Mouse (Mus musculus) heart, embryonic 16.5 days (tissue): ENCODE results near the gene Gigyf2. TPM values are rescaled to one million over a fixed set of nuclear protein-coding genes. Genes with fewer than 3 reads are reported as not detected.
"Not testable (repeated sequence)": the region's sequence is repeated elsewhere in the genome, so short reads cannot be mapped to it uniquely, and the experiment has no call there.

Experiments
- ATAC-seq: fragments of 200-750 bp; cut with Nextera tagmentation; replicated peaks from 2 replicates; pipeline ENCODE4 v1.8.0; 2017; ENCODE audit warnings: moderate number of reproducible peaks; ENCODE audit not compliant: insufficient read depth, low FRiP score; ENCODE audit errors: extremely low read depth
- H3K27ac ChIP-seq: fragments of 300-500 bp; sonication (generic); 2 replicates; pipeline ENCODE4 v1.5.1; 2014; ENCODE audit warnings: mild to moderate bottlenecking, low read length, control low read depth, moderate library complexity
- H3K27me3 ChIP-seq: fragments of 300-500 bp; sonication (generic); 2 replicates; pipeline ENCODE4 v1.6.1; 2014; ENCODE audit warnings: low read length, mixed read lengths; ENCODE audit not compliant: control insufficient read depth, insufficient read depth
- H3K36me3 ChIP-seq: fragments of 300-500 bp; sonication (generic); 2 replicates; pipeline ENCODE4 v1.6.1; 2014; ENCODE audit not compliant: control insufficient read depth, insufficient read depth
- H3K4me1 ChIP-seq: fragments of 300-500 bp; sonication (generic); 2 replicates; pipeline ENCODE4 v1.6.1; 2014; ENCODE audit warnings: low read length, mixed read lengths; ENCODE audit not compliant: control insufficient read depth, insufficient read depth
- H3K4me2 ChIP-seq: fragments of 300-500 bp; sonication (generic); 2 replicates; pipeline ENCODE4 v1.6.1; 2014; ENCODE audit warnings: low read depth, mild to moderate bottlenecking, control low read depth, low read length
- H3K4me3 ChIP-seq: fragments of 300-500 bp; sonication (generic); 2 replicates; pipeline ENCODE4 v1.5.1; 2014; ENCODE audit warnings: mild to moderate bottlenecking, control low read depth, low read length
- H3K9ac ChIP-seq: fragments of 300-500 bp; sonication (generic); 2 replicates; pipeline ENCODE4 v1.6.1; 2014; ENCODE audit warnings: low read length, control low read depth
- H3K9me3 ChIP-seq: fragments of 300-500 bp; sonication (generic); replicated peaks from 2 replicates; pipeline ENCODE4 v1.6.1; 2016; ENCODE audit warnings: low read length; ENCODE audit not compliant: control insufficient read depth
- WGBS: fragments of 180-500 bp; shearing (Covaris S2); extraction: QIAGEN DNeasy Blood & Tissue Kit; methylation state at CpG from one replicate; pipeline ENCODE4 v1.1.7; 2014; 5-methylcytosine and 5-hydroxymethylcytosine counted together
- polyA plus RNA-seq: library from polyadenylated mRNA; unstranded; fragments of >200 nt; fragmentation: Nextera tagmentation; extraction: Ambion mirVana; gene quantifications from 2 replicates; pipeline ENCODE4 v1.2.1, GENCODE M21; 2015

The Gigyf2 gene
- polyA plus RNA-seq, 1 experiment from 2014 or later: 31.6 TPM

- no peak for ATAC-seq
- no peaks in the 10 kb centered on the region for H3K27me3 ChIP-seq
- peaks cover 3% of the 10 kb centered on the region; the same call in 1 of the 2 replicates for H3K9me3 ChIP-seq
Observed at GRCm38 (mm10) chr1:87456425-87456824, 129.6 kb downstream of the Gigyf2 start.

GRCm38 (mm10) chr1:87458045-87458444 lies 131.2 kb downstream of the Gigyf2 start:
- Histone ChIP-seq H3K4me2 (no peak overlapping the region), H3K27ac (no peak overlapping the region), H3K4me3 (no peak overlapping the region), H3K9ac (no peak overlapping the region), H3K27me3 (no peaks in the 10 kb centered on the region), H3K9me3 (peaks cover 3% of the 10 kb centered on the region; the same call in 1 of the 2 replicates), H3K36me3 (no peaks in the 10 kb centered on the region), H3K4me1 (no peaks in the 10 kb centered on the region)
- WGBS: 84% methylated on average over 4 of the region's 4 CpGs
- ATAC-seq: no peak

More at GRCm38 (mm10) chr1:87456425-87456824, 129.6 kb downstream of the Gigyf2 start:
- whole genome bisulfite sequencing: 96% methylated on average over 1 of the region's 1 CpGs
- Histone ChIP-seq H3K4me3 (no peak overlapping the region), H3K4me2 (no peak overlapping the region), H3K36me3 (no peaks in the 10 kb centered on the region), H3K27ac (no peak overlapping the region), H3K4me1 (no peaks in the 10 kb centered on the region), H3K9ac (no peak overlapping the region)

- not testable (repeated sequence) for ATAC-seq, H3K27ac ChIP-seq, H3K9me3 ChIP-seq, H3K9ac ChIP-seq, H3K36me3 ChIP-seq, H3K4me3 ChIP-seq, H3K4me1 ChIP-seq, H3K4me2 ChIP-seq, H3K27me3 ChIP-seq
- 81% methylated on average over 5 of the region's 7 CpGs for WGBS
Observed at GRCm38 (mm10) chr1:87459856-87460255, 133.1 kb downstream of the Gigyf2 start.

- H3K9me3 ChIP-seq: no peaks in the 10 kb centered on the region
- H3K4me2 ChIP-seq: no peak overlapping the region
- 69% methylated on average over 9 of the region's 9 CpGs for WGBS
- no peaks in the 10 kb centered on the region for H3K4me1 ChIP-seq
- H3K36me3 ChIP-seq: no peaks in the 10 kb centered on the region
- H3K27me3 ChIP-seq: no peaks in the 10 kb centered on the region
- ATAC-seq: no peak
- no peak overlapping the region for H3K4me3 ChIP-seq
- no peak overlapping the region for H3K27ac ChIP-seq
- no peak overlapping the region for H3K9ac ChIP-seq
Observed at GRCm38 (mm10) chr1:87467469-87467868, 140.7 kb downstream of the Gigyf2 start.

GRCm38 (mm10) chr1:87468321-87468720 lies 141.5 kb downstream of the Gigyf2 start:
- WGBS: 71% methylated on average over 6 of the region's 6 CpGs
- no peak for ATAC-seq
- no peak overlapping the region for H3K27ac ChIP-seq
- no peaks in the 10 kb centered on the region for H3K27me3 ChIP-seq
- H3K9ac ChIP-seq: no peak overlapping the region
- H3K9me3 ChIP-seq: no peaks in the 10 kb centered on the region
- H3K4me3 ChIP-seq: no peak overlapping the region
- H3K36me3 ChIP-seq: no peaks in the 10 kb centered on the region
- no peak overlapping the region for H3K4me2 ChIP-seq
- no peaks in the 10 kb centered on the region for H3K4me1 ChIP-seq

GRCm38 (mm10) chr1:87469971-87470370 lies 143.2 kb downstream of the Gigyf2 start, which contains the start of gene Snorc:
Gene Snorc, plus strand, starts transcription at chr1:87470271.
- not testable (repeated sequence) for H3K4me3 ChIP-seq, H3K9ac ChIP-seq, H3K9me3 ChIP-seq, H3K27me3 ChIP-seq, ATAC-seq, H3K4me2 ChIP-seq, H3K36me3 ChIP-seq, H3K4me1 ChIP-seq, H3K27ac ChIP-seq
- WGBS: 46% methylated on average over 10 of the region's 10 CpGs

- H3K27me3 ChIP-seq: peaks cover 24% of the 10 kb centered on the region
- H3K9ac ChIP-seq: no peak overlapping the region
- peaks cover 3% of the 10 kb centered on the region; the same call in 1 of the 2 replicates for H3K4me1 ChIP-seq
- no peaks in the 10 kb centered on the region for H3K9me3 ChIP-seq
- no peak overlapping the region for H3K4me2 ChIP-seq
- 76% methylated on average over 7 of the region's 7 CpGs for WGBS
- no peak overlapping the region for H3K27ac ChIP-seq
- ATAC-seq: no peak
- no peak overlapping the region for H3K4me3 ChIP-seq
- no peaks in the 10 kb centered on the region for H3K36me3 ChIP-seq
Observed at GRCm38 (mm10) chr1:87471914-87472313, 145.1 kb downstream of the Gigyf2 start.

- H3K27ac ChIP-seq: no peak overlapping the region
- H3K4me2 ChIP-seq: no peak overlapping the region
- no peak overlapping the region for H3K4me3 ChIP-seq
- no peaks in the 10 kb centered on the region for H3K9me3 ChIP-seq
- H3K36me3 ChIP-seq: no peaks in the 10 kb centered on the region
- H3K9ac ChIP-seq: no peak overlapping the region
- H3K4me1 ChIP-seq: peaks cover 3% of the 10 kb centered on the region; the same call in 1 of the 2 replicates
- 65% methylated on average over 7 of the region's 7 CpGs for WGBS
- peaks cover 29% of the 10 kb centered on the region for H3K27me3 ChIP-seq
- no peak for ATAC-seq
Observed at GRCm38 (mm10) chr1:87472576-87472975, 145.8 kb downstream of the Gigyf2 start.

- Histone ChIP-seq H3K9me3 (no peaks in the 10 kb centered on the region), H3K4me2 (peak overlapping the region; percentile 59), H3K9ac (no peak overlapping the region), H3K36me3 (no peaks in the 10 kb centered on the region), H3K27ac (no peak overlapping the region), H3K4me1 (peaks cover 3% of the 10 kb centered on the region; the same call in 1 of the 2 replicates), H3K4me3 (peak overlapping the region; percentile 41), H3K27me3 (peaks cover 29% of the 10 kb centered on the region)
- 2% methylated on average over 39 of the region's 42 CpGs for WGBS
- ATAC-seq: no peak
Observed at GRCm38 (mm10) chr1:87475076-87475895, 148.5 kb downstream of the Gigyf2 start.
